Mouse (Mus musculus) erythroid progenitor cell, adult 5-6 weeks (primary cell): ENCODE data around the gene Tmco4. TPM values are rescaled to one million over a fixed set of nuclear protein-coding genes. Genes with fewer than 3 reads are reported as not detected.
"Not testable (repeated sequence)": the region's sequence is repeated elsewhere in the genome, so short reads cannot be mapped to it uniquely, and the experiment has no call there.

ENCODE experiments used
- ATAC-seq: replicated peaks from 2 replicates; pipeline ENCODE4 v1.8.0; 2016; ENCODE audit warnings: moderate number of reproducible peaks, mild to moderate bottlenecking, moderate TSS enrichment, inconsistent platforms; ENCODE audit not compliant: poor library complexity, low FRiP score, severe bottlenecking
- total RNA-seq, 2 experiments: library from RNA; stranded (forward) in 1 of 2; stranded (reverse) in 1 of 2; fragments of 150-400 nt in 1 of 2; fragments of 186-747, 209-891 nt in 1 of 2; gene quantifications; 2 replicates each; pipeline versions ENCODE4 v1.2.3 to v1.2.4; 2015 to 2017; ENCODE audit warnings: low replicate concordance in 2 of 2

Gene Tmco4
- total RNA-seq, 2 experiments from 2014 or later, result 0.42 to 1.1 TPM

GRCm38 (mm10) chr4:138972139-138972826 is 405 bp upstream of the Tmco4 start:
- ATAC-seq, result peak; percentile 58

GRCm38 (mm10) chr4:138973719-138974115 is 1.0 kb downstream of the Tmco4 start:
- no peak for ATAC-seq

DNA sequence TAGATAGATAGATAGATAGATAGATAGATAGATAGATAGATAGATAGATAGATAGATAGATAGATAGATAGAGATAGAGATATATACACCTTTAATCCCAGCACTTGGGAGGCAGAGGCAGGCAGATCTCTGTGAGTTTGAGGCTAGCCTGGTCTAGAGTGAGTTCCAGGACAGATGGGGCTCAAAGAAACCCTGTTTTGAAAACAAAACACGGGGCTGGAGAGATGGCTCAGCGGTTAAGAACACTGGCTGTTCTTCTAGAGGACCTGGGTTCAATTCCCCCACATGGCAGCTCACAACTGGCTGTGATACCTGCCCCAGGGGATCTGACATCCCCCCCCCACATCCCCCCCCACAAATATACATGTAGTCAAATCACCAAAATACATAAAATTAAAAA is 1.9 kb downstream of the Tmco4 start:
- ATAC-seq, result not testable (repeated sequence)

GRCm38 (mm10) chr4:138975194-138975593 is 2.5 kb downstream of the Tmco4 start:
- no peak for ATAC-seq

DNA sequence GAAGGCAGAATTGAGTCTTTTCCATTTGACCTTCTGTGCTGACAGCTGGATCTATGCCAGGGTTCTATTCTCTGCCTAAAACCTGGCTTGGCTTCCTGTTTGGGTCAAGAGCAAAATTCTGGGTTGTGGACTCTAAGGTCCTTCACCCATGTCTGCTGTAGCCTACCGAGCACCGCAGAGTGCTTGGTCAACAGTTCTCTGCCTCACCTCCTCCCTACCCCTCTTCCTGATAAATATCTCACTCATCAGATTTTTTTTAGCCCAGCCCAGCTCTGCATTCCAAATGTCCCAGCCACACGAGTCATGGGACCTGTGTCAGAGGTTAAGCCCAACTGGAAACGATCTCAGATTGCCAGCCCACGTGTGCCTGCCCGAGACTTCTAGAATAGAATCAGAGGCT is 3.4 kb downstream of the Tmco4 start:
- no peak for ATAC-seq

DNA sequence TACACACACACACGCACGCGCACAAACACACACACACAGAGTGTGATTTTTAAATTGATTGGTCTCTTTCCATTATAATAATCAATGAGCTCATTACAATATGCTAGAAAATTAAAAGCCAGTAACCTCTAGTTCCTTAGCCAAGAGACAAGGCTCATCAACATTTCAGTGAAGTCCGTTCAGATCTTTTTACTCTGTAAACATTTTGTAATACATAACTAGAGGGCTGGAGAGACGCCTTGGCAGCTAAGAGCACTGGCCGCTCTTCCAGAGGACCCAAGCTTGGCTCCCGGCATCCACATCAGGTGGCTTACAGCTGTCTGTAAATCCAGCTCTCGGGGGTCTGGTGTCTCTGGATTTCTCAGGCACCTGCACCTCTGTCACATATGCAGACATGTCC is 7.3 kb downstream of the Tmco4 start:
- no peak for ATAC-seq

DNA sequence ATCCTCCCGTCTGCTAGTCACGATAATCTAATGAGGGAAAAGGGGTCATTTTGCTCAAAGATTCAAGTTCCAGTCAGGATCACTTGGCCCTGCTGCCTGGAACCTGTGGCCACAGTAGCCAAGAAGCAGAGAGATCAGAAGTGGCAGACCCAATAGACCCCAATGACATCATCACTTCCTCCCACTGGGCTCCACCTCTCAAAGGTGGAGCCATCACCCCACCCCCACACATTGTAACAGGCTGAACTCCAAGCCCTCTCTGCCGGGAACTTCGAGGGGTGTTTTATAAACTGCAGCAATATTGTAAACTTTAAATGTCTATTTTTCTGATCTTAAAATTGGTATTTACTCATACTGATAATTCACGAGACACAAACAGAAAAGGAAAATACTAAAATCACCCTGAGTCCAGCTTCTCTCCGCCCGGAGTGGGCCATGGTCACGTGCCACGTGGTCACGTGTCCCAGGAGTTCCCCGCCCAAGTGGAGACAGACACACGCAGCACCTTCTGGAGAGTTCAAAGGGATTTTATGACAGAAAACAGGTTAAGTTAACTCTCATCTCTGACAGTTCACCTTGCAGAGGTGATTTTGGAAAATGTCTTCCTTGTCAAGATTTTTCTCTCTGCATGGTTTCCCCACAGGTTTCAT is 8.2 kb downstream of the Tmco4 start:
- ATAC-seq, result no peak

DNA sequence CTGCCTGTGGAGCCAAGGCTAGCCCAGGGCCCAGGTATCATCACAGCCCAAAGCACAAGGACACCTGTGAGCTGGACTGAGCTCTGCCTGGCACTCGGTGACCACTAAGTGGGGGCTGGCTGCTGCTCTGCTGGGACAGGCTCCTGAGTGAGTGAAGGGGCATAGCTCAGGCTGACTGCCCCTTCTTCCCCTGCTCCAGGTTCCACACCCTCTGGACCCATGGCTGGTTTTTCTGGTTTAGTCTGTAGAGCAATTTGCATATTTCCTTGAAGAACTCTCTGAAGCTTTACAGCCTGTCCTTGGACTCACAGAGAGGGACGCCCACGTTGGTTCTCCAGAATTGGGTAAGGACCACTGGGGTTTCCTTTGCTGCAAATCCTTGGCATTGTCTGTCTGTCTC is 10.7 kb downstream of the Tmco4 start:
- no peak for ATAC-seq

DNA sequence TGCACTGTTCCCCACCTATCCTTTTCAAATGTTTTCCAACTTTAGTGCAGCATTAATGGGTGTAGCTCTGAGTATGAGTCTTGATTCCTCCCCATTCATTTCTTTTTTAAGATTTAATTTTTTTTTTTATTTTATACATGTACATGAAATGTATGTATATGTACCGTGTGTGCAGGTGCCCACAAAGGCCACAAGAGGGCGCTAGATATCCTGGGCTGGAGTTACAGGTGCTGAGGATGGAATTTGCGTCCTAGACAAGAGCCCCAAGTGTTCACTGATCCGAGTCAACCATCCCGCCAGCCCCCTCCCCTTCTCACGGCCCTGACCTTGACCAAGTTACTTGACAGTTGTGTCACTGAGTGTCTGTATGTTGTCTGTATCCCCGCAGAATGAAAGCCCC is 12.1 kb downstream of the Tmco4 start:
- no peak for ATAC-seq

- no peak for ATAC-seq
Observed at GRCm38 (mm10) chr4:138986280-138986679, 13.6 kb downstream of the Tmco4 start.

- ATAC-seq, result no peak
Observed at GRCm38 (mm10) chr4:138994389-138994788, 21.7 kb downstream of the Tmco4 start.

DNA sequence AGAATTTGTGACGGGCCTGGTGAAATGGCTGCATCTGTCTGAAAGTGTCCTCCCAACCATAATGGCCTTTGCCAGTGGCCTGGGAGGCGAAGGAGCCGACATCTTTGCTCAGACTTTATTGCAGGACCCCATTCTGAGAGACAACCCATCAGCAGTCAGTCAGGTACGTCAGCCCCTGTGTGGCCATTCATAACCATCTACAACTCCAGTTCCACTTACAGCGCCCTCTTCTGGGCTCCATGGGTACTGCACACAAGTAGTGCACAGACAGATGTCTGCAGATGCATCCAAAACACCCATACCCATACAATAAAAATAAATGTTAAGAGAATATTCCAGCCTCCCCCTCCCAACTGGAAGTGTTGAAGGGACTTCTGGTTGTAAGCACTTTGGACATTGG is 23.7 kb downstream of the Tmco4 start:
- no peak for ATAC-seq

DNA sequence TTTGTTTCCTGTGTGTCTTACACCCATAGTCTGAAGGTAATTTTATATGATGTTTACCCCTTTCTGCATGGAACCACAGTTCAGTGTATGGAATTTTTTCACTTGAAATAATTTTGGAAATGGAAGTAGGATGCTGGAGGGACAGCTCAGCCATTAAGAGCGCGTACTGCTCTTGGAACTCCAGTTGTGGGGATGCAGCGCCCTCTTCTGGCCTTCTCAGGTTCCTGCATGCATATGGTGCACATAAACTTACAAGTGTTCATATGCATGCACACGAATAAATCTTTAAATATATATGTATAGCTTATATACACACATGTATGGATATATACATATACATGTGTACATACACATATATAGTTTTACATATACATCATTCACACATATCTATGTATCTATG is 24.4 kb downstream of the Tmco4 start:
- ATAC-seq, result no peak

GRCm38 (mm10) chr4:138998611-138999010 is 25.9 kb downstream of the Tmco4 start:
- no peak for ATAC-seq

- no peak for ATAC-seq
Observed at GRCm38 (mm10) chr4:139001026-139001425, 28.3 kb downstream of the Tmco4 start.

DNA sequence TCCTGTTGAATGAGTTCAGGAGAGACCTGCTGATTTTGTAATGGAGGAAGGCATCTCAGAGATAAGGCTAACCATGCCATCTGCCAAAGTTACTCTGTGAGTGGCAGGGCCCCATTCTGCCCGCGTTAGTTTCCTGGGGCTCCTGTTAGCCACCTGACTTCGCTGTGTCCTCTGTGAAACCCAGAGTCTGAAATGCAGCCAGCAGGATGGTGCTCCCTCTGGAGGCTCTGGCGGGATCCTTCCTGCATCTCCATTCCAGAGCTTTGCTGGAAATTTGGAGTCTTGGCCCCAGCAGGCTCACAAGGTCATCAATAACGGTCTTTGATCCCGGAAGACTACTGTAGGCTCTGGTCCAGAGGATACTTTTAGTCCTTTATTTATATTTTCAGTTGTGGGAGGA is 28.7 kb downstream of the Tmco4 start:
- ATAC-seq, result no peak

DNA sequence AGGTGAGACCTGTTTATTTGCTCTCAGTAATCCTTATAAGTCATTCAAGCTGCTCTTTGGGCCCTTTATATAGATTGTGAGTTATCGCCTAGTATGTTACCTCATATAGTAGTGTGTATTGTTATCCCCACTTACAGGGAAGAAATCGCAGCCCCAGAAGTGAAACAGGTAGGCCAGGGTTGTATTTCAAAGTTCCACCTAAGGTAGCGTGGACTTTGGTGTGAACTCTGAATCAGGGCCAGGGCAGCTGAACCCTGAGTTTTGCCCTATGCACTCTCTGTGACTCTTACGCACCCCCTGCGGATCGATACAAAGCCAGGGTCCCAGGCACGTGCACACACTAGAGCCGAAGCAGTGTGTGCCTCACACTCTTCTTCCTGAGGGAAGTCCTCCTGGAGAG is 31.4 kb downstream of the Tmco4 start:
- ATAC-seq, result no peak

DNA sequence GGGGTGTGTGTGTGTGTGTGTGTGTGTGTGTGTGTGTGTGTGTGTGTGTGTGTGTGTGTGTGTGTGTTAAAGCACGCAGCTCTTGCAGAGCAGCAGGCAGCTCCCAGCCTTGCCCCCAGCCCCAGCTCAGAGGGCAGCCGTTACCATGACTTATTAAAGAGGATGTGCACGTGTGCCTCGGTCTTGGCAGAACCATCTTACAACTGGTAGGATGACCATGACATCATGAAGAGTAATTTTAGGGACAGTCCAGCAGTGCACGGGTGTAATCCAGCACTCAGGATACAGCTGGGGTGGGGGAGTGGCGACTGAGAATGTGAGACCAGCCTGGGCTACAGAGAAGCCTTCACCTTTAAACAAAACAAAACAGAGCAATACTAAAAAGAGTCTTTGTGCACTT is 32.5 kb downstream of the Tmco4 start:
- ATAC-seq, result no peak

DNA sequence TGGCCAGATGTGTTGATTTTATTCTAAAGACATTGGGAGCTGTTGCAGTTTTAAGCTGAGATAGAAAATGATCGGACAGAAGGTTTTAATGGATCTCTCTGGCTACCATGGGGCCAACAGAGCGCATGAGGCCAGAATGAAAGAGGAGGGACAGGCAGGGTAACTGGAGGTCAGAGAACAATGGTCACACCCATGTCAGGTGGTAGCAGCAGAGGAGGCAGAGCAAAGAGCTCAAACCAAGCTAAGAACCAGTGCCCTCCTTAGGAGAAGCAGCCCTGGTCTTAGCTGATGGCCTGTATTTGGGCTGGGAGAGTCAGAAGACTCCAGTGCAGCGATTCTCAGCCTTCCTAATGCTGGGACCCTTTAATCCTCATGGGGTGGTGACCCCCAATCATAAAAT is 34.7 kb downstream of the Tmco4 start:
- no peak for ATAC-seq

GRCm38 (mm10) chr4:139007981-139008536 is 35.4 kb downstream of the Tmco4 start:
- ATAC-seq, result no peak

GRCm38 (mm10) chr4:139011201-139011702 is 38.6 kb downstream of the Tmco4 start:
- ATAC-seq, result no peak
